Mouse (Mus musculus) subcutaneous adipose tissue, adult 2 months (tissue): ENCODE results near the gene Vmn1r49. TPM values are rescaled to one million over a fixed set of nuclear protein-coding genes. Genes with fewer than 3 reads are reported as not detected.

Experiments used
- polyA plus RNA-seq: library from polyadenylated mRNA; depleted of rRNA; stranded (reverse); fragments of >200 nt; gene quantifications from 2 replicates; pipeline ENCODE4 v1.2.3, GENCODE M21; 2012; ENCODE audit warnings: low replicate concordance; rRNA removed

Vmn1r49 gene
- not detected in 2 replicates for polyA plus RNA-seq

DNA sequence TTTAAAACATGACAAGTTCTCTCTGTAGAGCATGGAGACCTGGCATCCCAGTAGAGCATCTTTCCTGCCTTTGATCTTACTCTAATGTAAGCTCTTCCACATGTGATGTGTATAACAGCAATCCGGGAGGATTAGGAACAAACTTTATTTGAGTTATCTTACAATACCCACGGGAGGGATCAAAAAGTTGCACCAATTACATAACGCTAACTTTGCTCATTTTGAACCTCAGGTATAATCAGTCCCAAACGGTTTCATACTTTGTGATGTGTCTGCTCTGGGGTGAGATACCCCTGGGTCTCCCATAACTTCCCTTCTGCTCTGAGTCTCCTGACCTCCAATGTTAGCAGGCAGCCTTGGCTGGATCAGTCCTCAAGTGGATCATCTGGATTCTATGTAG lies at the start of gene Vmn1r49:
Vmn1r49 (minus strand) TSS at position 101 of the 400 bp plus-strand sequence.

DNA sequence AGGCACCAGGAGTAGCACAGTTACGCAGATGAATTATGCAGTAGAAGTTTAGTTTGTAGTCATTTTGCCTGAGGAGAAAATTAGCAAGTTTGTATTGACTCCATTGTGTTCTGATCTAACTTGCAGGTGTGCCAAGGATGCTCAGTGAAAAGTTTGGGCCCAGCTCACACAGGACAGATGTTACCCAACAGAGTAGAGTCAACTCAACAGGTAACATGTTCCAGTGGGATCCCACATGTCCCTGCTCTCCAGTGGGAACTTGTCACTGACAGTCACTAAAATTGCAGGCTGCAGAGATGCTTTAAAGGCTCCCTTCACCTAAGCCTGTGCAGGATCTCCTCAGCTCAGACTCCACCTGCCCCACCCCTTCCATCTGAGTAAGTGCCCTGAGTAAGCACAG lies 44.0 kb upstream of the Vmn1r49 start, which contains the start of gene Vmn1r51:
Vmn1r51 (plus strand) TSS at position 301 of the 400 bp plus-strand sequence.

DNA sequence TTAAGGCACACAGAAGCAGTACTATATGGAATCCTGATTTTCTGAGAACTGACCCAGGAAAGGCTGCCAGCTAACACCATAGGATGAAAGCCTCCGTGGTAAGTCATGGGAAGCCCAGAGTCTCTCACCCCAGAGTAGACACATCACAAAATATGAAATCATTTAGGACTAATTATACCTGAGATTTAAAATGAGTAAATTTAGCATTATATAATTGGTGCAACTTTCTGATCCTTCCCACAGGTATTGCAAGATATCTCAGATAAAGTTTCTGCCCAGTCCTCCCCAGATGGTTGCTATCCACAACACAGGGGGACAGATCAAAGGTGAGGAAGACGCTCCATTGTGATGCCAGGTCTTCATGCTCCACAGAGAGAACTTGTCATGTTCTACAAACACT lies 22.8 kb upstream of the Vmn1r49 start, which contains the start of gene Vmn1r50:
Vmn1r50 (plus strand) TSS at position 301 of the 400 bp plus-strand sequence.

DNA sequence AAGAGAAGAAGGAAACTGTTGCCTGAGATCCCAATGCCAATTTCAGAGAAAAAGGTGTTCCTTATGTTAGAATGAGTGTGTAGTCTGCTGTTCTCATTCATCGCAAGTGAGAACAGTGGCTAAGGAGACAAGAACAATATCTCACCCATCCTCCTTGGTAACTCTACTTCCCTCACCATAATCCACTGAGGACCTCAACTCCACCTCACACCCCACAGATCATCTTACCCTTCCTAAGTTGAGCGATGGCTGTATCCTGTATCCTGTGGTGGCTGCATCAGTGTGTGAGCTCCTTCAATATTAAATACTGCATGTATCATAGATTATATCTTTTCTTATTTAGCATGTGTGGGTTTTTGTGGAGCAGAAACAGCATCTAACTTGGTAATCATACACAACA lies 41.6 kb downstream of the Vmn1r49 start, which contains the start of gene Vmn1r48:
Vmn1r48 (minus strand) TSS at position 101 of the 400 bp plus-strand sequence.

Other genes starting within 250 kb of the Vmn1r49 start
- gene Vmn1r42, start 202.1 kb downstream of the Vmn1r49 start, polyA plus RNA-seq = not detected in 2 replicates
- gene Vmn1r43, start 202.1 kb downstream of the Vmn1r49 start, polyA plus RNA-seq = not detected in 2 replicates
- not detected in 2 replicates for gene Vmn1r44, start 194.8 kb downstream of the Vmn1r49 start, polyA plus RNA-seq
- gene Vmn1r45, start 137.9 kb downstream of the Vmn1r49 start, polyA plus RNA-seq = not detected in 2 replicates
- not detected in 2 replicates for gene Vmn1r46, start 109.2 kb downstream of the Vmn1r49 start, polyA plus RNA-seq
- not detected in 2 replicates for gene Vmn1r47, start 62.4 kb downstream of the Vmn1r49 start, polyA plus RNA-seq
- not detected in 2 replicates for gene Vmn1r48, start 41.7 kb downstream of the Vmn1r49 start, polyA plus RNA-seq
- gene Vmn1r50, start 22.9 kb upstream of the Vmn1r49 start, polyA plus RNA-seq = not detected in 2 replicates
- gene Vmn1r51, start 44.1 kb upstream of the Vmn1r49 start, polyA plus RNA-seq = not detected in 2 replicates
- gene Vmn1r52, start 96.3 kb upstream of the Vmn1r49 start, polyA plus RNA-seq = not detected in 2 replicates
- gene V1ra8, start 124.3 kb upstream of the Vmn1r49 start, polyA plus RNA-seq = not detected in 2 replicates
- 0.10 and 0.60 TPM in 2 replicates for gene Vmn1r53, start 145.9 kb upstream of the Vmn1r49 start, polyA plus RNA-seq
- gene Vmn1r54, start 167.8 kb upstream of the Vmn1r49 start, polyA plus RNA-seq = not detected in 2 replicates
- not detected in 2 replicates for gene BC048671, start 222.7 kb upstream of the Vmn1r49 start, polyA plus RNA-seq
- 1.2 and 6.2 TPM in 2 replicates for gene Chst13, start 246.7 kb upstream of the Vmn1r49 start, polyA plus RNA-seq